Mouse (Mus musculus): ENCODE data around the gene Pepd.

GRCm38 (mm10) chr7:34917998-34918397 is 5.8 kb downstream of the Pepd start:
- TF ChIP-seq CTCF (IDR thresholded peaks at IDR 0.05) (no peak), EP300 (IDR thresholded peaks at IDR 0.05) (no peak)
